Mouse (Mus musculus) cerebellum, adult 11-12 months (tissue): ENCODE data around the gene Dnah8.

ENCODE experiments used
- DNase-seq: peaks from one replicate; pipeline ENCODE4 v3.0.0; 2022

The Dnah8 gene

GRCm38 (mm10) chr17:30835419-30835818, 211.3 kb downstream of the Dnah8 start:
- no peak for DNase-seq

- no peak for DNase-seq
These were observed 212.9 kb downstream of the Dnah8 start for GRCm38 (mm10) chr17:30837031-30837430.

- no peak for DNase-seq
These were observed 215.9 kb downstream of the Dnah8 start for GRCm38 (mm10) chr17:30840046-30840445.

- DNase-seq: no peak
These were observed 218.2 kb downstream of the Dnah8 start for GRCm38 (mm10) chr17:30842312-30842711.

GRCm38 (mm10) chr17:30844321-30844791, 220.2 kb downstream of the Dnah8 start:
- DNase-seq: peak; percentile 29

GRCm38 (mm10) chr17:30847498-30847897, 223.3 kb downstream of the Dnah8 start:
- DNase-seq: no peak

- no peak for DNase-seq
These were observed 223.9 kb downstream of the Dnah8 start for GRCm38 (mm10) chr17:30848086-30848485.

- no peak for DNase-seq
These were observed 224.7 kb downstream of the Dnah8 start for GRCm38 (mm10) chr17:30848804-30849203.

- DNase-seq: no peak
These were observed 225.7 kb downstream of the Dnah8 start for GRCm38 (mm10) chr17:30849813-30850212.

GRCm38 (mm10) chr17:30852345-30852744, 228.2 kb downstream of the Dnah8 start:
- no peak for DNase-seq

- DNase-seq: no peak
These were observed 233.2 kb downstream of the Dnah8 start for GRCm38 (mm10) chr17:30857347-30857746.

GRCm38 (mm10) chr17:30858586-30859259, 234.6 kb downstream of the Dnah8 start:
- DNase-seq: no peak

GRCm38 (mm10) chr17:30859989-30860585, 235.9 kb downstream of the Dnah8 start:
- DNase-seq: no peak

- no peak for DNase-seq
These were observed 236.5 kb downstream of the Dnah8 start for GRCm38 (mm10) chr17:30860606-30861005.

- no peak for DNase-seq
These were observed 242.1 kb downstream of the Dnah8 start for GRCm38 (mm10) chr17:30866281-30866680.

GRCm38 (mm10) chr17:30866966-30867365, 242.8 kb downstream of the Dnah8 start:
- peak; percentile 42 for DNase-seq

- DNase-seq: no peak
These were observed 246.9 kb downstream of the Dnah8 start for GRCm38 (mm10) chr17:30871040-30871439.

- DNase-seq: no peak
These were observed 250.1 kb downstream of the Dnah8 start for GRCm38 (mm10) chr17:30874276-30874675.

GRCm38 (mm10) chr17:30877456-30877855, 253.3 kb downstream of the Dnah8 start:
- DNase-seq: peak; percentile 92

- no peak for DNase-seq
These were observed 254.5 kb downstream of the Dnah8 start for GRCm38 (mm10) chr17:30878626-30879025.

- no peak for DNase-seq
These were observed 256.2 kb downstream of the Dnah8 start for GRCm38 (mm10) chr17:30880391-30880790.

- no peak for DNase-seq
These were observed 256.8 kb downstream of the Dnah8 start for GRCm38 (mm10) chr17:30881001-30881400.

- DNase-seq: no peak
These were observed 258.1 kb downstream of the Dnah8 start for GRCm38 (mm10) chr17:30882206-30882605.

GRCm38 (mm10) chr17:30883534-30883933, 259.4 kb downstream of the Dnah8 start:
- DNase-seq: no peak

- no peak for DNase-seq
These were observed 267.9 kb downstream of the Dnah8 start for GRCm38 (mm10) chr17:30892086-30892485.
